Mouse (Mus musculus): ENCODE measurements around the gene Msh5. TPM values are rescaled to one million over a fixed set of nuclear protein-coding genes. Genes with fewer than 3 reads are reported as not detected.
"Not testable (repeated sequence)": the region's sequence is repeated elsewhere in the genome, so short reads cannot be mapped to it uniquely, and the experiment has no call there.

Msh5 gene
- polyA plus RNA-seq, 1 experiment, result 2.4 TPM

DNA sequence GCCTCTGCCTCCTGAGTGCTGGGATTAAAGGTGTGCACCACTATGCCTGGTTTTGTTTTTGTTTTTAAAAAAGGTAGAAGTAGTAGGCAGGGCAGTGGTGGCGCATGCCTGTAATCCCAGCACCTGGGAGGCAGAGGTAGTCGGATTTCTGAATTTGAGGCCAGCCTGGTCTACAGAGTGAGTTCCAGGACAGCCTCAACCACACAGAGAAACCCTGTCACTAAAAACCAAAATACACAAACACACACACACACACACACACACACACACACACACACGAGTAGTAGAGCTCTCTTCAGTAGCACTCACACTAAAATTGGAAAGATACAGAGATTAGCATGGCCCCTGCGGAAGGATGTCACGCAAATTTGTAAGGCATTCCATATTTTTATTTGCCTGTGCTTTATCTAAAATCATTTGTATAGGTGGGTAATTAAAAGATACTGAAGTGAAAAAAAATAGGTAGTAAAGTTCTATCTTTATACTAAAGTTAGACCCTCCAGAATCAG, 2.4 kb upstream of the Msh5 start:
- no peak for TF ChIP-seq CTCF (IDR thresholded peaks at IDR 0.05; ENCODE audit: low read depth, low read length)
- H3K4me1 ChIP-seq (ENCODE audit: control insufficient read depth, insufficient read depth, low read length), result peaks cover 47% of the 10 kb centered on the region
- peak overlapping the region; percentile 86 for H3K4me3 ChIP-seq (ENCODE audit: insufficient read depth, low read length)
- peak overlapping the region; percentile 99 for H3K27ac ChIP-seq (ENCODE audit: insufficient read depth, low read depth, low read length)

DNA sequence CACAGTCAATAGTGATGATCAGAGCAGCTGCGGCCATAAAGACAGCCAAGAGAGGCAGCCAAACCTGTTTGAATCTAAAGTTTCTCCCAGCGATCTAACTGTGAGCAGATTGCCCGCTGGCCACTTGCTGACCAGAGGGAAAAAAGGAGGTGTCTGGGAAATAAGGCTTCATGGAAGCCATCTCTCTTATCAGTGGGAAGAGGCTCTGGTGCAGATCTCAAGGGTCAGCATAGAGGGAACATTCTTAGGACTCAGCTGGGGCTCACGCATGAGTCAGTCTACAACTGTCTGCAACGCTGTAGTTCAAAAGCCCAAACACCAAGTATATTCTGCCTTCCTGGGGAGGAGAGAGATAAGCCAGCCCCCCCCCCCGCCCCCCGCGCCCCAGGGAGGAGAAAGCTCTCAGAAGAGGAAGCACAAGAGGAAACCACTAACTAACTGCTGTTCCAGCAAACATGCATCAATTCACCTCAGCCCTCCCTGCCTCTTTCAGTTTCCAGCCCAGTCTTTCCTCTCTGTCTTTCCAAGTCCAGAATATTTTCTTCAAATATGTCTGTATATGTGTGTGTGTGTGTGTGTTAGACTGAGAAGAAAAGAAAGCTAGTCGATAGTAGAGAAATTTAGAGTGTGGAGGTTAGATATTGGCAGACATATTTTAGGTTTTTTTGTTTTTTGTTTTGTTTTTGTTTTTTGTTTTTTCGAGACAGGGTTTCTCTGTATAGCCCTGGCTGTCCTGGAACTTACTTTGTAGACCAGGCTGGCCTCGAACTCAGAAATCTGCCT, 1.8 kb upstream of the Msh5 start:
- TF ChIP-seq POLR2A (IDR thresholded peaks at IDR 0.05; ENCODE audit: borderline replicate concordance, low read depth, low read length) (0 out of 2 replicates have a peak, but pooled peaks have one; percentile 19), CTCF (IDR thresholded peaks at IDR 0.05; ENCODE audit: low read depth, low read length) (no peak)
- Histone ChIP-seq H3K4me3 (ENCODE audit: insufficient read depth, low read length) (peak overlapping the region; percentile 86), H3K4me1 (ENCODE audit: control insufficient read depth, insufficient read depth, low read length) (peaks cover 50% of the 10 kb centered on the region), H3K27ac (ENCODE audit: insufficient read depth, low read depth, low read length) (peak overlapping the region; percentile 99)

DNA sequence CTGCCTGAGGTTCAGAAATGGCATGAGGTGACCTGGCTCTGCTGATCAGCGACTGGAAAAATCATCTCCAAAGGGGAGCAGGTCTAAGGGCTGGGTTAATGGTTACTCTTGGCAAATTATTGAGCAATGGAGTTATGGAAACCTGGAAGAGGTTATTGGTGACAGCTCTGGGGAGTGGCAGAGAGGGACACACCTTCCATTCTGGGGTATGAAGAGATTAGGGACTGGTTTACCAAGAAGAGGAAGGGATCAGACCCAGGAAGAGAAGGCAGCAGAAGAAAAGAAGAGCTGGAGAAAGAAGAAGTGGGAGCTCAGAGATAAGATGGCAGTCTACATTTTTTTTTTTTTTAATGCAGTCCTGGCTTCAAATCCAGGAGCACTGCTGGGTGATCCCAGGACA, 1.1 kb upstream of the Msh5 start:
- Histone ChIP-seq H3K4me3 (ENCODE audit: insufficient read depth, low read length) (peak overlapping the region; percentile 40), H3K4me1 (ENCODE audit: control insufficient read depth, insufficient read depth, low read length) (peaks cover 50% of the 10 kb centered on the region), H3K27ac (ENCODE audit: insufficient read depth, low read depth, low read length) (peak overlapping the region; percentile 98)
- TF ChIP-seq CTCF (IDR thresholded peaks at IDR 0.05; ENCODE audit: low read depth, low read length) (no peak), POLR2A (IDR thresholded peaks at IDR 0.05; ENCODE audit: borderline replicate concordance, low read depth, low read length) (no peak)

DNA sequence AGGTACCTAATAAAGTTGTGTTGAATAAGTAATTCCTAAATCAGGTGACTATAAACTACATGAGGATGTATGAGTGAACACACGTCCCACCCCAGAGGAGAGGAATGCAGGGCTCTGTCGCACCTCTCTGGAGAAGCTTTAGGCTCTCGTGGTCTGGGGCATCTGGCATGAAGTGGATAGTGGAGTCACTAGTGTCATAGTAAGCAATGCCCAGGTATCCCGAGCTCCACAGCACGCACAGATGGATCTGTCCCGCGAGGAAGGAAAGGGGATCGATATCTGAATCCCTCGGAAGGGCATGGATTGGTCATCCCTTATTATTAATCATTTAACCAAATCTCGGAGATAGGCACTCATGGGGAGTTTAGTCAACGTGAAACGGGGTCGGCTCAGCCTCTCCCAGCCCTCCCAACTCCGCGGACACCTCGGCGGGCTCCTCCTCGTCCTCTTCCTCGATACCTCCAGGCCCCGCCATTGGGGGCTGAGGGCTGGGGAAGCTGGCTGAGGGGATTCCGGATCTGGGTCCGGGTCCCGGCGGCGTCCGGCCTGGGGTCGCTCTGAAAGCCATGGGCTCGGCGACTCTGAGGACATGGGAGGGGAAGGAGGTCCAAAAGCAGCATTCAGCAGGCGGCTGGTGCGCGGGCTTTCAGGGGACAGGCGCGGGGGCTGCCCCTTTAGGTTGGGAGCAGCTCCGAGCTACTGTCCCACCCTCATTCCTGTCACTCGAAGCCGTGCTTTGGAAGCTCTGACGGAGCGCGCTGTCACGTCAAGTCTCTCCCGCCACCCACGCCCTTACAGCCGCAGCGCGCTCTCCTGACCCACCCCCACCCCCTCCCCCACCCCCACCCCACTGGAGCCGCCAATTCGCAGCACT, 501 bp downstream of the Msh5 start:
- Histone ChIP-seq H3K27ac (ENCODE audit: insufficient read depth, low read depth, low read length) (peak overlapping the region; percentile 85), H3K4me1 (ENCODE audit: control insufficient read depth, insufficient read depth, low read length) (peaks cover 50% of the 10 kb centered on the region), H3K4me3 (ENCODE audit: insufficient read depth, low read length) (peak overlapping the region; percentile 65)

DNA sequence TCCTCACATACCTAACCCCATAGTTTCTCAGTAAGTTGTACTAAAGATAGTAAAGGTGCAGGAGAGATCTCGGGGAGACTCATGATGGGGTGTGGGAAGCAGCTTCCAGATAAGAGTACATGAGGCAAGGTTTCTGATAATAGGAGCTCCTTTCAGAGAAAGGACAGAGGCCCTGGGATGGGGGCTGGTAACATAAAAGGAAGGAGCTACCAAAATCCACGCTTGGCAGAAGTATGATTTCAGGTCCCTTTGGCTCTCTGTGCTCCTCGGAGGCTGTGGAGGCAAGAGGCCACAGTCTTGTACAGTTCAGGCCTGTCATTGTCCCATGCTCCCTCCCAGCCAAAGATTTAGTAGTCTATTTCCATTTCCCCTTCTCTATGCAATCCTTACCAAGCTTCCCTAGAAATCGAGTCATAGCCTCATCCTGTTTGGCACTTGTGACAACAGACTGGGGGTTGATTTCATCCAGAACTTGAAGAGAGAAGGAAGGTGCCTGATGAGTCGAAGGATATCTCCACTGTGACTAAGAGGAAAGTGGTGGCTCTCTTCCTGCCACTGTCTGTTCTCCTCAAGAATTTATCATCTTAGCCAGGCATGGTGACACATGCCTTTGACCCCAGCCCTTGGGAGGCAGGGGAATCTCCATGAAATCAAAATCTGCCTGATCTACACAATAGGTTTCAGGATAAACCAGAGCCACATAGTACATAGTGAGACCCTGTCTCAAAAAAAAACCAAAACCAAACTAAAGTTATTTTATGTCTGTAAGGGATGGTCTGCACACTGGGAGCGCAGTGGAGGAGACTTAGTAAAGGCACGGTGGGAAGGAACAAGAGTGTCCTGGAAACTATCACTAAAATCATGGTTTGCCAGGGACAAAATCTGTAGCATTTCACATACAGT, 1.4 kb downstream of the Msh5 start:
- Histone ChIP-seq H3K4me1 (ENCODE audit: control insufficient read depth, insufficient read depth, low read length) (peaks cover 50% of the 10 kb centered on the region), H3K4me3 (ENCODE audit: insufficient read depth, low read length) (peak overlapping the region; percentile 65), H3K27ac (ENCODE audit: insufficient read depth, low read depth, low read length) (peak overlapping the region; percentile 85)
- TF ChIP-seq POLR2A (IDR thresholded peaks at IDR 0.05; ENCODE audit: borderline replicate concordance, low read depth, low read length) (no peak), CTCF (IDR thresholded peaks at IDR 0.05; ENCODE audit: low read depth, low read length) (no peak)

More for the DNA sequence above, 501 bp downstream of the Msh5 start:
- TF ChIP-seq POLR2A (IDR thresholded peaks at IDR 0.05; ENCODE audit: borderline replicate concordance, low read depth, low read length), result no peak
- TF ChIP-seq CTCF (IDR thresholded peaks at IDR 0.05; ENCODE audit: low read depth, low read length), result no peak

DNA sequence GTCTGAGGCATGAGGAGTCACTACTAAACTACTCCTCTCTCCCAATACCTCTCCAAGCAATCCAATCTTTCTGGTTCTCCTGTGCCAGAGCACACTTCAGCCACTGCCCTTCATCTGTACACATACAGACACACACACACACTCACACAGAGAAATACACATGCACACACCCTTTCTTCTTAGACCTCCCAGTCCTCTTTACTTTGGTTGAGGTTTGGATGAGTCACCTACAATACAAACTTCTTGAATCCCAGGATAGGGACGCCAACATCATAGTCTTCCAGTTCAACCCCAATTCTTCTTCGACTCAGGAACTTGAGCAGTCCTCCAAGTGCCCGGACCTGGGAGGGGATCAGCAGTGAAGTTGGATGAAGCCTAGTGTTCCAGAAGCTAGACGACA, 2.8 kb downstream of the Msh5 start:
- peaks cover 46% of the 10 kb centered on the region for H3K4me1 ChIP-seq (ENCODE audit: control insufficient read depth, insufficient read depth, low read length)
- H3K4me3 ChIP-seq (ENCODE audit: insufficient read depth, low read length), result no peak overlapping the region
- TF ChIP-seq CTCF (IDR thresholded peaks at IDR 0.05; ENCODE audit: low read depth, low read length), result no peak
- no peak for TF ChIP-seq POLR2A (IDR thresholded peaks at IDR 0.05; ENCODE audit: borderline replicate concordance, low read depth, low read length)
- no peak overlapping the region for H3K27ac ChIP-seq (ENCODE audit: insufficient read depth, low read depth, low read length)

DNA sequence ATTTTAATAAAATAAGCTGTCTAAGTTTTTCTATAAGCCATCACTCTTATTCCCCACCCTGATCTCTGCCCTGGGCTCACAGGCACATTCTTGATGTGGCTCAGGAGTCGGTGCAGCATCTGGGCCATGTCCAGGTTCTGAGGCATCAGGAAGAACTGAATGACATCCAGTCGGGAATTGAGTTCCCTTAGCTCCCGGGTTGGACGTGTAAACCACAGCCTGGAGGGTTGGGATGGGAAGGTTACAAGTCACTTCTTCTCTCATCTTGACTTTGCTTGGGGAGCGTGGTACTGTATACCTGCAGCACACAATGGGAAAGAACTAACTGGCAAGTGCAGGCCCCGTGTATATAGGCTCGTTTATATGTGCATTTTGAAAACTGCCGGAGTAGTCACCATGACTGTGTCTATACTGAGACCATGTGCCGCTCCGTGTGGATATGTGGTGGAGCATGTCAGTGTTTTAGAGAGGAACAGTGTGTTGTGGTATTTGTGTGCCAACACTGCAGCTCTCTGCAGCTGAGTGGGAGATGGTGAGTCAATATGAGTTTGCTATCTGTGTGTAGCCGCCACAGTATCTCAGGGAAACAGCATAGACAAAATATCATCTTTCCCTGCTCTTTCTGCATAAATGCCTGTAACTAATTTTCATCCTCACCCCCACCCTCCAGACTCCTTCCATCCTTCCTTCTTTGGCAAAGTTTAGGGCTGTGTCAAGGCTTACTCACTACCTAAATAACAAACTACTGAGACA, 7.2 kb downstream of the Msh5 start:
- H3K4me3 ChIP-seq (ENCODE audit: insufficient read depth, low read length), result no peak overlapping the region
- no peak for TF ChIP-seq POLR2A (IDR thresholded peaks at IDR 0.05; ENCODE audit: borderline replicate concordance, low read depth, low read length)
- no peak for TF ChIP-seq CTCF (IDR thresholded peaks at IDR 0.05; ENCODE audit: low read depth, low read length)
- peaks cover 26% of the 10 kb centered on the region for H3K4me1 ChIP-seq (ENCODE audit: control insufficient read depth, insufficient read depth, low read length)
- no peak overlapping the region for H3K27ac ChIP-seq (ENCODE audit: insufficient read depth, low read depth, low read length)

DNA sequence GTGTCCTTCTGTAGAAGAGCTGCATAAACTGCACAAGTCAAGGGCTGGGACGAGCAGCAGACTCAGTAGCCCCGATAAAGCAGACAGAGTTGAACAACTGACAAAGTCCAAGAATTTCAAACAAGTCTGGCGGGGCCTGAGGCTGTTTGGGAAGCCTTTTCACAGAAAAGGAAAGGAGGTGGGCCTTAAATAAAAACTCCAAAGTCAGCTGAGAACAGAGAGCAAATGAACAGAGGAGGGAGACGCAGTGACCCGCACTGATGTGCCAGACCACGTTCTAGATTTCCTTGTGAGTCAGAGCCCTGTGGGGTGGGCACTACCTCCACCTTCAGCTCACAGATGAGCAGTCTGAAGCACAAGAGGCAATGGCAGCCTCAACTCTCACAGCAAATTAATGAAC, 11.6 kb downstream of the Msh5 start:
- Histone ChIP-seq H3K27ac (ENCODE audit: insufficient read depth, low read depth, low read length) (no peak overlapping the region), H3K4me1 (ENCODE audit: control insufficient read depth, insufficient read depth, low read length) (peaks cover 16% of the 10 kb centered on the region), H3K4me3 (ENCODE audit: insufficient read depth, low read length) (no peak overlapping the region)
- TF ChIP-seq POLR2A (IDR thresholded peaks at IDR 0.05; ENCODE audit: borderline replicate concordance, low read depth, low read length) (no peak), CTCF (IDR thresholded peaks at IDR 0.05; ENCODE audit: low read depth, low read length) (no peak)

DNA sequence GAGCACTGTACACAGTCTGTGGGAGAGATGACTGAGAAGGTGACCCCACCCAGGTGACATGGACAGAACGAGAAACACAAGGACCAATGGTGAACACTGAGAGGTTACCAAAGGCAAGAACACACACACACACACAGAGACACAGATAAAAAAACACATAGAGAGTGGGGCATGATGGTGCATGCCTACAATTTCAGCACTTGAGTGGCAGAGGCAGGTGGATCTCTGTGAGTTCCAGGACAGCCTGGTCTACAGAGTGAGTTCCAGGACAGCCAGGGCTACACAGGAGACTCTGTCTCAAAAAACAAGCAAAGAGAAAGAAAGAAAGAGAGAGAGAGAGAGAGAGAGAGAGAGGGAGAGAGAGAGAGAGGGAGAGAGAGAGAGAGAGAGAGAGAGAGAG, 12.8 kb downstream of the Msh5 start:
- H3K4me3 ChIP-seq (ENCODE audit: insufficient read depth, low read length); H3K27ac ChIP-seq (ENCODE audit: insufficient read depth, low read depth, low read length): not testable (repeated sequence)
- H3K4me1 ChIP-seq (ENCODE audit: control insufficient read depth, insufficient read depth, low read length), result peaks cover 16% of the 10 kb centered on the region

All from bone marrow macrophage, adult 2 months (primary cell).